Mouse (Mus musculus) right cerebral cortex, adult 2 months (tissue): ENCODE measurements at regions not wholly inside any gene's neighbourhood (a gene's known extent, or its start where the extent isn't known, plus 50 kb on each side); places are given as distances from the start of the nearest gene placed in this dataset.
A peak's percentile ranks its signal among the peaks of the same experiment; 100 is the strongest.
"Not testable (repeated sequence)": the region's sequence is repeated elsewhere in the genome, so short reads cannot be mapped to it uniquely, and the experiment has no call there.

ENCODE experiments used
- DNase-seq, 2 experiments: peaks; one replicate each; pipeline ENCODE4 v3.0.0; 2021 to 2022; ENCODE audit warnings: low spot score in 2 of 2

- DNase-seq, result peak; percentile 35 to 56
These were observed 482.5 kb upstream of the Snrpn start for GRCm38 (mm10) chr7:60622271-60623249.

GRCm38 (mm10) chr7:60617070-60617674, 477.2 kb upstream of the Snrpn start:
- not testable (repeated sequence) for DNase-seq
